Mouse (Mus musculus): ENCODE results near the gene March7.

GRCm38 (mm10) chr2:60259186-60259585 lies 49.5 kb downstream of the March7 start:
- no peak for TF ChIP-seq CTCF (IDR thresholded peaks at IDR 0.05)
- TF ChIP-seq EP300 (IDR thresholded peaks at IDR 0.05), result no peak
